ENCODE assay signal across 8 mouse cellular contexts in the genomic region with DNA sequence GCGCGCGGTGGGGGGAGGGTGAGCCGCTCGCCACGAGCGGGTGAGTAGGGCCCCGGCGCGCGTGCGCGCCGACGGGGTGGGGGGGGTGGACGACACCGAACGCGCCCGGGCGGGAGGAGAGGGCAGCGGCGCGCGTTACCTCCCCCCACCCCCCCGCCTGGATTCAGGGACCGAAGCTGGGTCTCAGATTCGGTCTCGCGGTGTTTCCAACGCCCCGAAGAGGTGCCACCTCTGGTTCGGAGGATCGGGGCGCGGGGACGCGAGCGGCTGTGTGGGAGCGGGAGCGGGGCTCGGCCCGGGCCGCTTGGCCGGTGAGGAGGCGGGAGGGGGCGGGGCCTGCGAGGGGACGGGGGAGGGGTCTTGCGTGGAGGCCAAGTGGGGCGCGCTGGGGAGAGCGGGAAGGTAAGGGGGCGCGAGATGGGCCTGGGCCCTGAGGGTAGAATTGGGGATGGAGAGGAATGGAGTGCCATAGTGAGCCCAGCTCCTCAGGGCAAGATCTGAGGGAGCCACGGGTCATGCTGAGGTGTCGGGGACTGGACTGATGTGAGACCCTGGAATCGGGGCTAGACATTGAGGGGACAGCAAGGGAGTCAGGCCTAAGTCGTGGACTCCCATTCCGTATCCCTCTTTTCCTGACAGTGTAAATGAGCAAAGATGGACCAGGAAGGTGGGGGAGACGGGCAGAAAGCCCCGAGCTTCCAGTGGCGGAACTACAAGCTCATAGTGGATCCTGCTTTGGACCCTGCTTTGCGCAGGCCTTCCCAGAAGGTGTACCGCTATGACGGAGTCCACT. TPM values are rescaled to one million over a fixed set of nuclear protein-coding genes. Genes with fewer than 3 reads are reported as not detected.
A peak's percentile ranks its signal among the peaks of the same experiment; 100 is the strongest.
DNase-seq lines count a peak whose midpoint lies in the region; ATAC-seq lines count a peak whose summit lies in the region.

No protein-coding gene starts in this region.

- WGBS in forebrain, embryonic 10.5 days = 3% methylated on average over 64 of the region's 66 CpGs
- 4% methylated on average over 43 of the region's 66 CpGs for WGBS in hindbrain, embryonic 13.5 days
- WGBS in midbrain, embryonic 15.5 days = 2% methylated on average over 59 of the region's 66 CpGs

- H3K27me3 ChIP-seq in forebrain, embryonic 10.5 days (ENCODE audit: poor library complexity, severe bottlenecking) = no peaks in the 10 kb centered on the region
- no peaks in the 10 kb centered on the region for H3K27me3 ChIP-seq in hindbrain, embryonic 13.5 days
- H3K27me3 ChIP-seq in midbrain, embryonic 15.5 days (replicated peaks) = no peaks in the 10 kb centered on the region

- H3K9me3 ChIP-seq in forebrain, embryonic 10.5 days = no peaks in the 10 kb centered on the region
- H3K9me3 ChIP-seq in hindbrain, embryonic 13.5 days = no peaks in the 10 kb centered on the region
- no peaks in the 10 kb centered on the region for H3K9me3 ChIP-seq in midbrain, embryonic 15.5 days

- intact Hi-C loops in left cerebral cortex, postnatal 4 days (cut with DNase I) = no loop called here

- H3K4me2 ChIP-seq in hindbrain, embryonic 13.5 days = peak overlapping the region; percentile 82
- H3K4me2 ChIP-seq in midbrain, embryonic 15.5 days = peak overlapping the region; percentile 61

- peak overlapping the region; percentile 95 for H3K4me3 ChIP-seq in forebrain, embryonic 10.5 days
- H3K4me3 ChIP-seq in hindbrain, embryonic 13.5 days = peak overlapping the region; percentile 84
- H3K4me3 ChIP-seq in midbrain, embryonic 15.5 days = peak overlapping the region; percentile 80

- H3K36me3 ChIP-seq in forebrain, embryonic 10.5 days (replicated peaks) = peaks cover 44% of the 10 kb centered on the region
- H3K36me3 ChIP-seq in hindbrain, embryonic 13.5 days = peaks cover 38% of the 10 kb centered on the region
- H3K36me3 ChIP-seq in midbrain, embryonic 15.5 days (replicated peaks) = peaks cover 23% of the 10 kb centered on the region; the same call in 1 of the 2 replicates

- H3K27ac ChIP-seq in forebrain, embryonic 10.5 days = peak overlapping the region; percentile 100
- H3K27ac ChIP-seq in hindbrain, embryonic 13.5 days = peak overlapping the region; percentile 98
- H3K27ac ChIP-seq in midbrain, embryonic 15.5 days = peak overlapping the region; percentile 98

- peak; percentile 72 for DNase-seq in left cerebral cortex, postnatal 4 days
- DNase-seq in left cerebral cortex, adult 11 months (ENCODE audit: low spot score) = no peak
- DNase-seq in brain, adult 2 months (ENCODE audit: low read depth, low spot score) = peak; percentile 61
- peak; percentile 77 for DNase-seq in forebrain, embryonic 10.5 days (ENCODE audit: extremely low spot score, low spot score)
- peak; percentile 79 for DNase-seq in liver
- peak; percentile 45 to 51 for DNase-seq in thymus, postnatal 10 days (ENCODE audit: low spot score in 2 of 2)

- peaks cover 20% of the 10 kb centered on the region for H3K4me1 ChIP-seq in forebrain, embryonic 10.5 days
- peaks cover 20% of the 10 kb centered on the region for H3K4me1 ChIP-seq in hindbrain, embryonic 13.5 days (replicated peaks)
- H3K4me1 ChIP-seq in midbrain, embryonic 15.5 days = peaks cover 14% of the 10 kb centered on the region

- peak overlapping the region; percentile 91 for H3K9ac ChIP-seq in hindbrain, embryonic 13.5 days
- peak overlapping the region; percentile 79 for H3K9ac ChIP-seq in midbrain, embryonic 15.5 days

- ATAC-seq in hindbrain, embryonic 13.5 days (ENCODE audit: low FRiP score) = peak; percentile 39
- ATAC-seq in midbrain, embryonic 15.5 days (replicated peaks) = peak; percentile 44

RNA-seq across cellular contexts. Expression of a gene that starts 1.2 kb away (rescaled TPM):
- 10 to 100 TPM; 46.2 to 47.4 TPM for total RNA-seq in left cerebral cortex, postnatal 4 days (2021)
- polyA plus RNA-seq in forebrain, embryonic 10.5 days (2016; fragmentation: Nextera tagmentation; extraction: Ambion mirVana) = 16.0 and 17.1 TPM in 2 replicates
- polyA plus RNA-seq in hindbrain, embryonic 13.5 days (2015; fragmentation: Nextera tagmentation; extraction: Ambion mirVana) = 17.8 and 20.9 TPM in 2 replicates
- 21.5 and 21.6 TPM in 2 replicates for polyA plus RNA-seq in midbrain, embryonic 15.5 days (2015; fragmentation: Nextera tagmentation; extraction: Ambion mirVana)

RNA-seq across cellular contexts. Expression of a gene that starts 7.7 kb away (rescaled TPM):
- total RNA-seq in left cerebral cortex, postnatal 4 days (2021) = 1 to 10 TPM; 2.2 to 3.1 TPM
- not detected in 2 replicates for polyA plus RNA-seq in forebrain, embryonic 10.5 days (2016; fragmentation: Nextera tagmentation; extraction: Ambion mirVana)
- not detected in 2 replicates for polyA plus RNA-seq in hindbrain, embryonic 13.5 days (2015; fragmentation: Nextera tagmentation; extraction: Ambion mirVana)
- polyA plus RNA-seq in midbrain, embryonic 15.5 days (2015; fragmentation: Nextera tagmentation; extraction: Ambion mirVana) = not detected in 2 replicates

RNA-seq across cellular contexts. Expression of a gene that starts 8.1 kb away (rescaled TPM):
- 10 to 100 TPM; 14.2 to 15.1 TPM for total RNA-seq in left cerebral cortex, postnatal 4 days (2021)
- polyA plus RNA-seq in forebrain, embryonic 10.5 days (2016; fragmentation: Nextera tagmentation; extraction: Ambion mirVana) = 8.4 and 9.8 TPM in 2 replicates
- polyA plus RNA-seq in hindbrain, embryonic 13.5 days (2015; fragmentation: Nextera tagmentation; extraction: Ambion mirVana) = 8.0 and 9.1 TPM in 2 replicates
- polyA plus RNA-seq in midbrain, embryonic 15.5 days (2015; fragmentation: Nextera tagmentation; extraction: Ambion mirVana) = 8.1 and 9.8 TPM in 2 replicates

RNA-seq across cellular contexts. Expression of a gene that starts 22.7 kb away (rescaled TPM):
- 1 to 10 TPM; 3.3 to 5.8 TPM for total RNA-seq in left cerebral cortex, postnatal 4 days (2021)
- 5.4 and 5.8 TPM in 2 replicates for polyA plus RNA-seq in forebrain, embryonic 10.5 days (2016; fragmentation: Nextera tagmentation; extraction: Ambion mirVana)
- polyA plus RNA-seq in hindbrain, embryonic 13.5 days (2015; fragmentation: Nextera tagmentation; extraction: Ambion mirVana) = 9.6 TPM in 2 replicates
- polyA plus RNA-seq in midbrain, embryonic 15.5 days (2015; fragmentation: Nextera tagmentation; extraction: Ambion mirVana) = 8.9 and 10.2 TPM in 2 replicates

RNA-seq across cellular contexts. Expression of a gene that starts 33.3 kb away (rescaled TPM):
- 100 to 1,000 TPM; 143 to 148 TPM for total RNA-seq in left cerebral cortex, postnatal 4 days (2021)
- 7.6 and 8.2 TPM in 2 replicates for polyA plus RNA-seq in forebrain, embryonic 10.5 days (2016; fragmentation: Nextera tagmentation; extraction: Ambion mirVana)
- 9.0 and 9.3 TPM in 2 replicates for polyA plus RNA-seq in hindbrain, embryonic 13.5 days (2015; fragmentation: Nextera tagmentation; extraction: Ambion mirVana)
- 10.8 and 12.1 TPM in 2 replicates for polyA plus RNA-seq in midbrain, embryonic 15.5 days (2015; fragmentation: Nextera tagmentation; extraction: Ambion mirVana)
